Mouse (Mus musculus): ENCODE data around the gene Clca3a1.
"Not testable (repeated sequence)": the region's sequence is repeated elsewhere in the genome, so short reads cannot be mapped to it uniquely, and the experiment has no call there.

Gene Clca3a1

DNA sequence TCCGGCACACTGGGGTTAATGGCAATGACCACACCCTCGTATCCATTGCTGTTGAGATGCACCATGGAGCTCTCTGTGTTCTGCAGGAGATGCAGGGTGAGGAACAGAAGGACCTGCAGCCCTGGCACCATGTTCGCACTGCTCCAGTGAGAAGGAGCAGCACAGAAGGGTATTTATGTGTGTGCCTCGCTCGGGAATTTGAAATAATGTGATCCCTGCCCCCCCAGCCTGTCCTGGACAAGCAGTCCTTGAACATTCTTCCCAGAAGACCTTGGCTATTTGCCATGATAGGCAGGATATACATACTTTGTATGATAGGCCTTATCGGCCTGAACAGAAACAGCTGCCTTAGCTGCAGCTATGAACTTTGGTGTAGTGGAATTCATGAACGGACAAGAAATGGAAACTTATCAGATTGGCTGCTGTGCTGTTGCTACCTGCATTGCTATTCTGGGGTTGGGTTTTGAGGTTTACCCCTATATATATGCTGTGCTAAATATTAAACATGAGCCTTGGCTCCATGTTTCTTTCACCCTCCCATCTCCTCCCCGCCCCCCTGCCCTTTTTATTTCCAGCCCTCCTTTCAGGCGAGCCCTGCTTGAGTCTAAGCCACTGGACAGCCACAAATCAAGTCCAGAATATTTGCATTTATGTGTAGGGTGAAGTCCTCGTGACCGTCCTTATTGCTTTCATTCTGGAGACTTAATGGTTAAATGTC, at the start of gene Clca3a1:
TSS of gene Clca3a1 (minus strand) at position 386 of the 718 bp plus-strand sequence.
- DNase-seq (ENCODE audit: low spot score): peak; percentile 20

DNA sequence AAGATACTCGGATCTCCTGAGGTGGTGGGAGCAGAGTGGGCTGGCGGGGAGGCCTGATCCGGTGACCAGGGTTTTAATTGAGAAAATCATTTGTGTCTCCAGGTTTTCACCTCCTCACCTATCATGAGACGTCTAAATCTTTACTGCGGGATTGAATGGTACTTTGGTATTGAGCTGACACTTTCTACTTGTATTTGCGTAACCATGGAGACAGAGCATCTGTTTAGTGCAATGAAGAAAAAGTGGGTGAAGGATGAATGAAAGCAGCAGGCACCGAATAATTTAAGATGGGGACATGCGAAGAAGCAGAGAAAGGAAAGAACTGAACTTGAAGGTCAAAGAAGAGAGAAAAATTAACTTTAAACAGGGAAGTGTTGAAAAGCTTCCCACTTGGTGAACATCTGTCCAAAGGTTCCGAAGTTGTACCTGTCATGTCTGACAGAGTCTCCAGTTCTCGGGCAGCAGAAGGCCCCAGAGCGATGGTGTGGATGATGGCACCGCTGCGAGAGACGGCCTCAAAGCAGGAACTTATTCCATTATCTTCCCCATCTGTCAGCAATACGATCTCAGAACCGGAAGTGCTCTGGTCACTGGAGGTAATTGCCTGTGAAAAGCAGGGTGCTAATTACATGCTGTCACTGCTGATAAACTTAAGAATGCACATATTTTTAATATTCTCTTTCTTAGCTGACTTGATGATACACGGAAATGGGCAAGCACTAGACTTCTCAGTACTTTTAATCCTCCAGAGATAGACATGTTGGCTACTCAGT, 47.6 kb upstream of the Clca3a1 start:
- not testable (repeated sequence) for DNase-seq (ENCODE audit: low spot score)

DNA sequence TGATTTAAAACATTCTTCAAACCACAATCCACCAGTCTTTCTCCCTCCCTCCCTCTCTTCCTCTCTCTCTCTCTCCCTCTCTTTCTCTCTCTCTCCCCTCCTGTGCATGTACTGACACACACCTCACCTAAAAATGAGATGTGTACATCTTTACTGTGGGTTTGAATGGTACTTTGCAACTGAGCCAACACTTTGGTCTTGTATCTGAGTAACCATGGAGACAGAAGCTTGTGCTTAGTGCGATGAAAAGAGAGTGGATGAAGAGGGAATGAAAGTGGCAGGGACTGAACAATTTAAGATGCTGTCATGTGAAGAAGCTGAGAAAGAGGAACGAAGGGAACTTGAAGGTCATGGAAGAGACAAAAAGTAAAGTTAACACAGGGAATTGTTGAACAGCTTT, 45.8 kb upstream of the Clca3a1 start:
- DNase-seq (ENCODE audit: low spot score): not testable (repeated sequence)

DNA sequence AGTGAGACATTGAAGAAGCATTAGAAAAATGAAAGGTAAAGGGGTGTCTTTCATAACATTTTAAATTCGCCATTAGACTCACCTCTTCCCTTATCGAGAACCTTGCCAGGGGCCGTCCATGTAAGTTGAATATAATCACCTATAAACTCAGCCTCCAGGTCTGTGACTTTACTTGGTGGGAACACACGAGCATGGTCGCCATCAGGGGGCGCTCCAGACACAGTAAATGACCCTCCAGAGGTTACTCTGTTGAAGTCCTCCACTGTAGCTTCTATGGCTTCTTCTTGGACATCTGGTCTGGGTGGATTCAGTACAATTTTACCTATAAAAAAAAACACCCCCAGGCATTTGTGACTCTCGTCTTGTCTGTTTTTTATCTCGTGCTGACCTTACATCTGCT, 41.1 kb upstream of the Clca3a1 start:
- DNase-seq (ENCODE audit: low spot score): peak; percentile 50

DNA sequence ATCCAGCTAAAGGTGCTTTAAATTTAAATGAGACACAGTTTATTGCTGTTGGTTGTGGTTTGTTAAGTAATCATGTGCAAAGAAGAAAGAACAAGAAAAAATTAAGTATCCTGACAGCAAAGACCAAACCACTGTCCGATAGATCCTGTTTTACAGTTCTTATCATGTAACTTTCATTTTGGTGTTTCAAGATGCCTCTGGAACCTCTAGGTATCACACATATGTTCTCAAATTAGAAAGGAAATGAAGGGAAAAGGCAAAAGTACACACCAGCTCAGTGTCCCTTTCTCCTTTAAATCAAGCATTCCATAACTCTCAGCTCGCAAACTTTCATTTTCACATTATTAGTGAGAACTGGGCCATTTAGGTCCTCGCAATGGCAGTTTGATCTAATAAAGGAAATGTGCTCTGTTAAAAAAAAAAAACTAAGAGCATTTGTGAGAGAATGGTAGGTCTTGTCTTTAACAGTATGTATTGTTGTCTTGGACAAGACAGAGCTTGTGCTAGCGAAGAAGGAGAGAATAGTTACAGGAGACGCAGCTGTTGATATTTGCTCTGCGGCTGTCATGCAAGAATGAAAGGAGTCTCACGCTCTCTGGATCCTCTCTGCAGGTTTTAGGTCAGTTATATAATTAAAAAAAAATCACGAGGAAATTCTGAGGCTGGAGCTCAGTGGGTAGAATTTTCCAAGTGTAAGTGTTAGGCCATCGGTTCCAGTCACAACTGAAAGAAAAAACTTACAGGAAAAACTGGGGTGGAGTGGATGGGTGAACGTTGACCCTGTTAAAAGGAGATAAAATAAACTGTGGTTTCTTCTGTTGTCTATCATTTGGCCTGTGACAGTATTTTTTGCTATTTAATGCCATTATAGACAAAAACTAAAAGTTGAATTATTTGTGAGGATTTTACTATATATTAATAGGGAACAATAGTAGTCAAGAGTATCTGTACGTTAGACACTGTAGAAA, 24.7 kb upstream of the Clca3a1 start:
- DNase-seq (ENCODE audit: low spot score): no peak

DNA sequence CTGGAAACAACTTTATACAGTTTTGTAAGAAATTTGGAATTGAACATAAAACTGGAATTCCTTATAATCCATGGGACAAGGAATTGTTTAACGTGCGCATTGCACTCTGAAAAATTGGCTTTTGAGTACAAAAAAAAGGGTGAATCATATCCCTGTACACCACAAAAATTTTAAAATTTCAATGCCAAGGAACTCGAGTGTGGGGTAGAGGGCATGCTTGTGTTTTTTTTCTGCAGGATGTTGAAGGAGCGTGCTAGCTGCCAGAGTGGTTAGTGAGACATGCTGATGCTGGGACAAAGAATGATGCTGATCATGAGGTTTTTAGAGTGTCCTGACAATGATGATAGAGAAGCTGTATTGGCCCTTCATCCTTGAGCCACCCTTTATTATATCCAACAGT, 4.4 kb upstream of the Clca3a1 start:
- DNase-seq (ENCODE audit: low spot score): peak; percentile 68

DNA sequence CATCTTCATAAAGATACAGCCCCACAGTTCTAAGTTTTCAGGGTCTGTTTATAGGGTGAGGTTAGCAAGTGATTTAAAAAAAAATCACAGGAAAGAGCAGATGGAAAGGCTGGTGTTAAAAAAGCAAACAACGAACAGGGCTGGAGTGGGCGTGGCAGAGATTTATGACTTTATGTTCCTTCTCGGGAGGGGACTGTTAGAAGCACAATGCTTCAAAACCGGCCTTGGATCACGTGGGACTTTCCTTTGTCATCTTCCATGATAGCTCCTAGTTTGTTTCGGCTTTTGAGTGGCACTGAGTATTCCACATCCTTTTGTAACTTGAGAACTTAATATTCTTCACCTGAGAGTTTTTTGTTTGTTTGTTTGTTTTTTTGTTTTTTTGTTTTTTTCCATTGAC, 677 bp upstream of the Clca3a1 start:
- DNase-seq (ENCODE audit: low spot score): peak; percentile 25

DNA sequence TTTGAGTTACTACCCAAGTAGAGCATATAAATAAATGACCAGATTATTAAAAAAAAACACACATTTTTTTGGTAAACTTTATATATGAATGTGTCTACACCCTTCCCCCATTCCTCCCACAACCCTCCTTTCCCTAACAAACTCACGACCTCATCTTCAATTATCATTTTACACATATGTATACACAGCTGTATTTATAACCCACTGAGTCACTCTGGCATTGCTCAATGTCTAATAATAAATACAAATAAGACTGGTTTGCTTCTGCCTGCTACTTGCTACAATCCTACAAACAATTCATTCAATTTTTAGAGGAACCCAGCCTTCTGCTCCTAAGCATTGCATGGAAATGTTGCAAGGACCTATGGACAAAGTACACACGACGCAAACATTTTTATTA, 1.1 kb downstream of the Clca3a1 start:
- no peak for DNase-seq (ENCODE audit: low spot score)

DNA sequence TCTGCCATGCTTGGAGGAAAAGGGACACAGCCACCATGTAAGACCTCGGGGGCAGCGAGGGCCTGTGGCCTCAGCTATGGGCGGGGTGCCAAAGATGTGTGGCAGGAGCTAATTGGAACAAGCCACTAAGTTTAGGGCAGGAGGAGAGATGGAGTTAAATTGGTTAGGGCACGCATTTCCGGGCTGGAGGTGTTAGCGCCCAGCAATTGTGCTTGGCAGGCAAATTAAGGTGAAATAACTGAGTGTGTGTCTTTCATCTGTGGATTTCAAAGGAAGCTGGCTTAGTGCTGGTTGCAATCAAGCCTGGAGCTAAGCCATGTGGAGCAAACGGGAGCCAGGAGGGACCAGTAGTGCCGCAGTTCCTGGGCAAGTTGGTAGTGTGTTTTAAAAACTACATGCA, 4.7 kb downstream of the Clca3a1 start:
- DNase-seq (ENCODE audit: low spot score): not testable (repeated sequence)

DNA sequence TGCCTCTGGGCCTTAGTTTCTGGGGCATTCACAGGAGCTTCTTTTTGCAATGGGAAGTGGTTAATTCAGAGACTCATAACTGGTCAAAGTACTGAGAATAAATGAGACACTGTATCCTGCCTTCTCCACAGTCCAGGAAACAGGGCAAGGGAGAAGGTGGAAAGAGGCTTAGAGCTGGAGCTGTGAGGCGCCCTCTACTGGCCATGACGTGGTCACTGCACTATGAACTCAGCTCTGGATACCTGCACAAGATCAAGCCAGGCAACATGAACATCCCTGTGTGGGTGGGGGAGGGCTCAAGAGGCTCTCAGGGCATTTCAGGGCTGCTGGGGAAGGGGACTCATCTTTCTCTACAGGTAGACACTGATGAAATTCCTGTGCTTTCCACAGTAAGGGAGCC, 7.7 kb downstream of the Clca3a1 start:
- DNase-seq (ENCODE audit: low spot score): peak; percentile 26

DNA sequence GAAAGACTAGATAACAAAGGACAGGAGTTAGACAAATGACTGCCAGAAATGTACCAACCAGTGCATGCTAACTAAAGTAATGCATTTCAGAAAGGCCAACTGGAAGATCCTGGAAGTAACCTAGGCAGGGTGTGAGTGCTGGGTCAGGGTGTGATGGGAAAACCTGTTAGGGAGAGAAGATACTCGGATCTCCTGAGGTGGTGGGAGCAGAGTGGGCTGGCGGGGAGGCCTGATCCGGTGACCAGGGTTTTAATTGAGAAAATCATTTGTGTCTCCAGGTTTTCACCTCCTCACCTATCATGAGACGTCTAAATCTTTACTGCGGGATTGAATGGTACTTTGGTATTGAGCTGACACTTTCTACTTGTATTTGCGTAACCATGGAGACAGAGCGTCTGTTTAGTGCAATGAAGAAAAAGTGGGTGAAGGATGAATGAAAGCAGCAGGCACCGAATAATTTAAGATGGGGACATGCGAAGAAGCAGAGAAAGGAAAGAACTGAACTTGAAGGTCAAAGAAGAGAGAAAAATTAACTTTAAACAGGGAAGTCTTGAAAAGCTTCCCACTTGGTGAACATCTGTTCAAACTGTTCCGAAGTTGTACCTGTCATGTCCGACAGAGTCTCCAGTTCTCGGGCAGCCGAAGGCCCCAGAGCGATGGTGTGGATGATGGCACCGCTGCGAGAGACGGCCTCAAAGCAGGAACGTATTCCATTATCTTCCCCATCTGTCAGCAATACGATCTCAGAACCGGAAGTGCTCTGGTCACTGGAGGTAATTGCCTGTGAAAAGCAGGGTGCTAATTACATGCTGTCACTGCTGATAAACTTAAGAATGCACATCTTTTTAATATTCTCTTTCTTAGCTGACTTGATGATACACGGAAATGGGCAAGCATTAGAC, 11.5 kb downstream of the Clca3a1 start:
- DNase-seq (ENCODE audit: low spot score): not testable (repeated sequence)

DNA sequence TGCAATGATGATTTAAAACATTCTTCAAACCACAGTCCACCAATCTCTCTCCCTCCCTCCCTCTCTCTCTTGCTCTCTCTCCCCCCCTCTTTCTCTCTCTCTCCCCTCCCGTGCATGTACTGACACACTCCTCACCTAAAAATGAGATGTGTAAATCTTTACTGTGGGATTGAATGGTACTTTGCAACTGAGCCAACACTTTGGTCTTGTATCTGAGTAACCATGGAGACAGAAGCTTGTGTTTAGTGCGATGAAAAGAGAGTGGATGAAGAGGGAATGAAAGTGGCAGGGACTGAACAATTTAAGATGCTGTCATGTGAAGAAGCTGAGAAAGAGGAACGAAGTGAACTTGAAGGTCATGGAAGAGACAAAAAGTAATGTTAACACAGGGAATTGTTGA, 13.1 kb downstream of the Clca3a1 start:
- not testable (repeated sequence) for DNase-seq (ENCODE audit: low spot score)

DNA sequence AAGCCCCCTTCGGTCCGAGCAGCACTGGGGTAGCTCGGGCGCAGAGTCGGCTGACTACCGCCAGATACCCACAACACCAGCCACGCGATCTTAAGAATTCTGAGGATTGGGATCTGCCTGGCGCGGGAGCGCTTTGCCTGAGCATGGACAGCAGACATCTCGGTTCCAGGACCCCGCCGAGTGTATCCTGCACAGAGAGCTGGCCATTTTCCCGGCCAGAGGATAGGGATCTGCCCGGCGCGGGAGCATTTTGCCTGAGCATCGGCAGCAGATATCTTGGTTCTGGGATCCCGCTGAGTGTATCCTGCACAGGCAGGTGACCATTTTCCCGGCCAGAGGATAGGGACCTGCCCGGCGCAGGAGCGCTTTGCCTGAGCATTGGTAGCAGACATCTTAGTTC, 22.4 kb downstream of the Clca3a1 start:
- not testable (repeated sequence) for DNase-seq (ENCODE audit: low spot score)

DNA sequence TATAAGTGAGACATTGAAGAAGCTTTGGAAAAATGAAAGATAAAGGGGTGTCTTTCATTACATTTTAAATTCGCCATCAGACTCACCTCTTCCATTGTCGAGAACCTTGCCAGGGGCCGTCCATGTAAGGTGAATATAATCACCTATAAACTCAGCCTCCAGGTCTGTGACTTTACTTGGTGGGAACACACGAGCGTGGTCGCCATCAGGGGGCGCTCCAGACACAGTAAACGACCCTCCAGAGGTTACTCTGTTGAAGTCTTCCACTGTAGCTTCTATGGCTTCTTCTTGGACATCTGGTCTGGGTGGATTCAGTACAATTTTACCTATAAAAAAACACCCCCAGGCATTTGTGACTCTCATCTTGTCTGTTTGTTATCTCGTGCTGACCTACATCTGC, 23.9 kb downstream of the Clca3a1 start:
- DNase-seq (ENCODE audit: low spot score): peak; percentile 66

DNA sequence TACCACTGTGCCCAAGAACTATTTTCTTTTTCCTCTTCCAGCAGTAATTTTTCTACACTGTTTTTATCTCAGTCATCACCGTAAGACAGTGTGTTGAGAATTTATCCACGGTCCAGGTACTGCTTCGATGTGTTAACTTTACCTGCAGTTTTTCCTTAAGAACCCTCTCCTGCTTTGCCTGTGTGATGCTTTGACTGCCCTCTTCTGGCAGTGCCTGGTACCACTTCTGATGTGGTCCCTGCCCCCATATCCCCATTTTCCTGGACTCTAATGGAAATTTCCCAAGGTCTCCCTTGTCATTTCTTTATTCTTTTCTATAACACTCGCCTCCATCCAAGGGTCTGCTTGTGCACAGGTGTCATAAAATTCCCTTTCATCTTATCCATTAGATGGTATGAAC, 37.3 kb downstream of the Clca3a1 start:
- peak; percentile 75 for DNase-seq (ENCODE audit: low spot score)

DNA sequence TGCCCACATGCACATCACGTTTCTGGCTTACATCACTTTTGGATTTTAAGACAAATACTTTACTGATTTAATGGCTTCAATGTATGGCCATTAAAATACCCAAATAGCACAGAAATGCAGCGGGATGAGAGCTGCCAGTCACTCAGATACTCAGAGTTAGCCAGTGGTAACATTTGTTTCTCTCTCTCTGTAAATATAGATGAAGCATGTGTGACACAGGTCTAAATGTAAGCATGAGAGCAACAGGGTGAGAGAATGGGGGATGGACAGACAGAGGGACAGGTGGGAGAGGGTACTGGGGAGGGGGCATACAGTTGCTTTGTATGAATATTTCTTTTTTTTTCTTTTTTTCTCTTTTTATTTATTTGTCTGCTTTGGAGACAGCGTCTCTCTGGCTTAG, 38.2 kb downstream of the Clca3a1 start:
- DNase-seq (ENCODE audit: low spot score): not testable (repeated sequence)

DNA sequence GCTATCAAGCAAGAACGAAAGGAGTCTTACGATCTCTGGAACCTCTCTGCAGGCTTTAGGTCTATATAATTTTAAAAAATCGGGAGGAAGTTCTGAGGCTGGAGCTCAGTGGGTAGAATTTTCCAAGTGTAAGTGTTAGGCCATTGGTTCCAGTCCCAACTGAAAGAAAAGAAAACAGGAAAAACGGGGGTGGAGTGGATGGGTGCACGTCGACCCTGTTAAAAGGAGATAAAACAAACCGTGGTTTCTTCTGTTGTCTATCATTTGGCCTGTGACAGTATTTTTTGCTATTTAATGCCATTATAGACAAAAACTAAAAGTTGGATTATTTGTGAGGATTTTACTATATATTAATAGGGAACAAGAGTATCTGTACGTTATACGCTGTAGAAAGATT, 38.9 kb downstream of the Clca3a1 start:
- DNase-seq (ENCODE audit: low spot score): no peak

DNA sequence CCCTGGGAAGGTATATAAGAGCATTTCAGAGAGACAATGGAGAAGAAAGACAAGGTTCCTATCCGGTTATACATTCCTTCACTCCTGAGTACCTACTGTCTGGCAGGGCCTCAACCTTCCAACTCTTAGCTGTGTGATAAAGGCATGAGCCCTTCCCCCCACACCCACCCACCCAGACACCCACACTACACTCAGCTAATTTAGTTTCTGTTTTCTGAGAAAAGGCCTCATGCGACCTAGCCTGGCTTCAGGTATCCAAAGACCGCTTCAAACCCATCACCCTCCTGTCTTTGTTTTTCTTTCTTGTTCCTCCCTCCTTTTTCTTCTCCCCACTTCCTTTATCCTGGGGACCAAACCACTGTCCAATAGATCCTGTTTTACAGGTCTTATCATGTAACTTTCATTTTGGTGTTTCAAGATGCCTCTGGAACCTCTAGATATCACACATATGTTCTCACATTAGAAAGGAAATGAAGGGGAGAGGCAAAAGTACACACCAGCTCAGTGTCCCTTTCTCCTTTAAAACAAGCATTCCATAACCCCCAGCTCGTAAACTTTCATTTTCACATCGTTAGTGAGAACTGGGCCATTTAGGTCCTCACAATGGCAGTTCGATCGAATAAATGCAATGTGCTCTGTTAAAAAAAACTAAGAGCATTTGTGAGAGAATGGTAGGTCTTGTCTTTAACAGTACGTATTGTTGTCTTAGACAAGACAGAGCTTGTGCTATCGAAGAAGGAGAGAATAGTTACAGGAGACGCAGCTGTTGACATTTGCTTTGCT, 39.5 kb downstream of the Clca3a1 start:
- no peak for DNase-seq (ENCODE audit: low spot score)

DNA sequence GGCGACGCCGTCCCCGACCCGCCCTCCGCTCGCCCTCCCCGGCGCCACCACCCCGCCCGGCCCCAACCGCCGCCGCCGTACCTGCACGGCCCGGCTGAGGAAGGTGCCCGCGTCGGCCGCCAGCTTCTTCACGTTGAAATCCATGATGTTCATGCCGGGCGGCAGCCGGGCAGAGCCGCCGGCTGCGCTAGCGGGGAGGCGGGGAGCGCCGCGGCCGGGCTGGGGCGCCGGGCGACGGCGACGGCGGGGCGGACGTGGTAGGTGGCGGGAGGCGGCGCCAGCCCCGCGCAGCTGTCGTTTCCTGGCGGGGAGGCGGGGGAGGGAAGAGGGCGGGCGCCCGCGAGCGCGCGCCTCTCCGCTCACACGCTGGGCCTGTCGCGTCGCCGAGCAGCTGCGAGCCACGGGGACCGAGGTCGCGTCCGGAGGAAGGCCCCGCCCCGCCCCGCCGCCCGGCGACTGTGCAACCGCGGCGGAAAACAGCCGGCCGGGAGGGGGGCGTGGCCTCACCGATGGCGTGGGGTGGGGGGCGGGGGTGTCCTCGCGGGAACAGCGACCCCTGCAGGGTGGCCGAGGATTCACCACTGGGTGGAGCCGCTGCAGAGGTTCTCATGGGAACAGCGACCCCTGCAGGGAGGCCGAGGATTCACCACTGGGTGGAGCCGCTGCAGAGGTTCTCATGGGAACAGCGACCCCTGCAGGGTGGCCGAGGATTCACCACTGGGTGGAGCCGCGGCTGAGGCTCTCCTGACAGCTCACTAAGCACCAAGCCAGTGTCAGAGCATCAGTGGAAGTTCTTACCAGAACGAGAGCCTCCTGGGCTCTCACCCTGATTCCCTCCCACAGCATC, 40.7 kb downstream of the Clca3a1 start, which contains the start of gene Sh3glb1:
TSS of gene Sh3glb1 (minus strand) at position 435 of the 847 bp plus-strand sequence.
- peak; percentile 93 for DNase-seq (ENCODE audit: low spot score)

Data from adipocyte (in vitro differentiated cells).